Mouse (Mus musculus): ENCODE measurements around the gene Apeh. TPM values are rescaled to one million over a fixed set of nuclear protein-coding genes. Genes with fewer than 3 reads are reported as not detected.
A peak's percentile ranks its signal among the peaks of the same experiment; 100 is the strongest.

The Apeh gene
- polyA plus RNA-seq, 2 experiments, result 150 to 153 TPM

GRCm38 (mm10) chr9:108104766-108105548, 10.6 kb upstream of the Apeh start:
- H3K4me1 ChIP-seq (replicated peaks; ENCODE audit: control insufficient read depth in 2 of 2, insufficient read depth in 2 of 2, low read length in 1 of 2), result peaks cover 6% of the 10 kb centered on the region in 2 experiments; a peak in 2 of 4 replicates
- H3K4me2 ChIP-seq (ENCODE audit: low read depth), result peak overlapping the region; percentile 62
- H3K27ac ChIP-seq, result no peak overlapping the region
- H3K36me3 ChIP-seq (replicated peaks; ENCODE audit: control insufficient read depth, insufficient read depth, low read depth), result no peaks in the 10 kb centered on the region
- WGBS (ENCODE audit: insufficient replicate concordance), result 36% methylated on average over 31 of the region's 31 CpGs
- H3K9me3 ChIP-seq (ENCODE audit: control insufficient read depth, low read length), result no peaks in the 10 kb centered on the region
- ATAC-seq (ENCODE audit: insufficient read depth), result peak; percentile 78
- TF ChIP-seq CTCF (IDR thresholded peaks at IDR 0.05; ENCODE audit: low read depth) (no peak), EP300 (IDR thresholded peaks at IDR 0.05; ENCODE audit: low read depth) (no peak)
- peak overlapping the region; percentile 59 for H3K9ac ChIP-seq (replicated peaks)
- DNase-seq (ENCODE audit: low read depth in 3 of 3, low spot score in 3 of 3), result peak in 1 of 3 experiments; percentile 45
- H3K27me3 ChIP-seq (ENCODE audit: control insufficient read depth, insufficient read depth, low read length), result no peaks in the 10 kb centered on the region
- peak overlapping the region; percentile 39 to 40 for H3K4me3 ChIP-seq (ENCODE audit: insufficient read depth in 1 of 2, low read depth in 2 of 2, low read length in 2 of 2)

GRCm38 (mm10) chr9:108099619-108100018, 5.2 kb upstream of the Apeh start:
- 87% methylated on average over 8 of the region's 8 CpGs for WGBS (ENCODE audit: insufficient replicate concordance)
- Histone ChIP-seq H3K27ac (no peak overlapping the region; the same call in 1 of the 2 replicates), H3K4me1 (replicated peaks; ENCODE audit: control insufficient read depth in 2 of 2, insufficient read depth in 2 of 2, low read length in 1 of 2) (peaks cover 26 to 29% of the 10 kb centered on the region in 2 experiments), H3K27me3 (ENCODE audit: control insufficient read depth, insufficient read depth, low read length) (no peaks in the 10 kb centered on the region), H3K4me2 (ENCODE audit: low read depth) (no peak overlapping the region), H3K9ac (replicated peaks) (no peak overlapping the region), H3K9me3 (ENCODE audit: control insufficient read depth, low read length) (no peaks in the 10 kb centered on the region), H3K36me3 (replicated peaks; ENCODE audit: control insufficient read depth, insufficient read depth, low read depth) (no peaks in the 10 kb centered on the region), H3K4me3 (ENCODE audit: insufficient read depth in 1 of 2, low read depth in 2 of 2, low read length in 2 of 2) (no peak overlapping the region)
- DNase-seq (ENCODE audit: low read depth in 3 of 3, low spot score in 3 of 3), result no peak
- TF ChIP-seq EP300 (IDR thresholded peaks at IDR 0.05; ENCODE audit: low read depth) (no peak), CTCF (IDR thresholded peaks at IDR 0.05; ENCODE audit: low read depth) (no peak)
- ATAC-seq (ENCODE audit: insufficient read depth), result no peak

- TF ChIP-seq CTCF (IDR thresholded peaks at IDR 0.05; ENCODE audit: low read depth) (peak; percentile 72), EP300 (IDR thresholded peaks at IDR 0.05; ENCODE audit: low read depth) (no peak)
- Histone ChIP-seq H3K4me2 (ENCODE audit: low read depth) (peak overlapping the region; percentile 93), H3K9me3 (ENCODE audit: control insufficient read depth, low read length) (no peaks in the 10 kb centered on the region), H3K4me3 (ENCODE audit: insufficient read depth in 1 of 2, low read depth in 2 of 2, low read length in 2 of 2) (peak overlapping the region; percentile 95 to 98), H3K27me3 (ENCODE audit: control insufficient read depth, insufficient read depth, low read length) (no peaks in the 10 kb centered on the region), H3K36me3 (replicated peaks; ENCODE audit: control insufficient read depth, insufficient read depth, low read depth) (peaks cover 19% of the 10 kb centered on the region), H3K4me1 (replicated peaks; ENCODE audit: control insufficient read depth in 2 of 2, insufficient read depth in 2 of 2, low read length in 1 of 2) (peaks cover 25 to 27% of the 10 kb centered on the region in 2 experiments), H3K27ac (peak overlapping the region; percentile 96), H3K9ac (replicated peaks) (peak overlapping the region; percentile 85)
- DNase-seq (ENCODE audit: low read depth in 3 of 3, low spot score in 3 of 3) (no peak), ATAC-seq (ENCODE audit: insufficient read depth) (no peak)
- WGBS (ENCODE audit: insufficient replicate concordance), result 39% methylated on average over 10 of the region's 10 CpGs
Observed at GRCm38 (mm10) chr9:108095949-108096712, 1.7 kb upstream of the Apeh start.

GRCm38 (mm10) chr9:108095518-108095917, 1.1 kb upstream of the Apeh start:
- WGBS (ENCODE audit: insufficient replicate concordance), result under 1% methylated on average over 3 of the region's 3 CpGs
- Histone ChIP-seq H3K4me3 (ENCODE audit: insufficient read depth in 1 of 2, low read depth in 2 of 2, low read length in 2 of 2) (peak overlapping the region; percentile 95 to 98), H3K36me3 (replicated peaks; ENCODE audit: control insufficient read depth, insufficient read depth, low read depth) (peaks cover 25% of the 10 kb centered on the region), H3K27ac (peak overlapping the region; percentile 96), H3K4me2 (ENCODE audit: low read depth) (peak overlapping the region; percentile 93), H3K9ac (replicated peaks) (peak overlapping the region; percentile 85), H3K4me1 (replicated peaks; ENCODE audit: control insufficient read depth in 2 of 2, insufficient read depth in 2 of 2, low read length in 1 of 2) (peaks cover 25 to 27% of the 10 kb centered on the region in 2 experiments), H3K27me3 (ENCODE audit: control insufficient read depth, insufficient read depth, low read length) (no peaks in the 10 kb centered on the region), H3K9me3 (ENCODE audit: control insufficient read depth, low read length) (no peaks in the 10 kb centered on the region)
- peak; percentile 76 to 82 (median 79) for DNase-seq (ENCODE audit: low read depth in 3 of 3, low spot score in 3 of 3)
- ATAC-seq (ENCODE audit: insufficient read depth), result peak; percentile 20; the same call in 1 of the 2 replicates
- TF ChIP-seq CTCF (IDR thresholded peaks at IDR 0.05; ENCODE audit: low read depth), result peak; percentile 90
- no peak for TF ChIP-seq EP300 (IDR thresholded peaks at IDR 0.05; ENCODE audit: low read depth)

GRCm38 (mm10) chr9:108094998-108095411, 599 bp upstream of the Apeh start:
- peak overlapping the region; percentile 96 for H3K27ac ChIP-seq
- H3K36me3 ChIP-seq (replicated peaks; ENCODE audit: control insufficient read depth, insufficient read depth, low read depth), result peaks cover 30% of the 10 kb centered on the region
- H3K4me3 ChIP-seq (ENCODE audit: insufficient read depth in 1 of 2, low read depth in 2 of 2, low read length in 2 of 2), result peak overlapping the region; percentile 95 to 98
- no peaks in the 10 kb centered on the region for H3K27me3 ChIP-seq (ENCODE audit: control insufficient read depth, insufficient read depth, low read length)
- DNase-seq (ENCODE audit: low read depth in 3 of 3, low spot score in 3 of 3), result peak; percentile 93 to 95 (median 94)
- H3K9ac ChIP-seq (replicated peaks), result peak overlapping the region; percentile 85
- WGBS (ENCODE audit: insufficient replicate concordance), result 0% methylated on average over 16 of the region's 16 CpGs
- no peaks in the 10 kb centered on the region for H3K9me3 ChIP-seq (ENCODE audit: control insufficient read depth, low read length)
- ATAC-seq (ENCODE audit: insufficient read depth), result peak; percentile 86
- TF ChIP-seq EP300 (IDR thresholded peaks at IDR 0.05; ENCODE audit: low read depth) (peak; percentile 94), CTCF (IDR thresholded peaks at IDR 0.05; ENCODE audit: low read depth) (no peak)
- peaks cover 25 to 27% of the 10 kb centered on the region in 2 experiments for H3K4me1 ChIP-seq (replicated peaks; ENCODE audit: control insufficient read depth in 2 of 2, insufficient read depth in 2 of 2, low read length in 1 of 2)
- H3K4me2 ChIP-seq (ENCODE audit: low read depth), result peak overlapping the region; percentile 93

Measured in liver, embryonic 14.5 days (tissue).